Mouse (Mus musculus) forebrain, embryonic 16.5 days (tissue): Measurements from ENCODE around the gene Usp31. TPM values are rescaled to one million over a fixed set of nuclear protein-coding genes. Genes with fewer than 3 reads are reported as not detected.

Experiments
- polyA plus RNA-seq: library from polyadenylated mRNA; unstranded; fragments of >200 nt; fragmentation: Nextera tagmentation; extraction: Ambion mirVana; gene quantifications from 2 replicates; pipeline ENCODE4 v1.2.1, GENCODE M21; 2015

The Usp31 gene
- polyA plus RNA-seq, 1 experiment from 2014 or later, result 4.0 TPM

Other genes starting within 250 kb of the Usp31 start
- 0.07 TPM in 1 of 2 replicates, not detected in the other for gene Scnn1g, start 27.2 kb upstream of the Usp31 start, polyA plus RNA-seq
- gene Scnn1b, start 157.8 kb upstream of the Usp31 start, polyA plus RNA-seq, result 0.34 TPM in 1 of 2 replicates, not detected in the other